Mouse (Mus musculus): Measurements from ENCODE around the gene Adam8. TPM values are rescaled to one million over a fixed set of nuclear protein-coding genes. Genes with fewer than 3 reads are reported as not detected.

The Adam8 gene
- polyA plus RNA-seq, 1 experiment from 2014 or later = 4.0 TPM

- no peak overlapping the region for H3K27ac ChIP-seq (replicated peaks)
- no peak for ATAC-seq (ENCODE audit: insufficient number of reproducible peaks, low FRiP score, low TSS enrichment, low read depth)
- peaks cover 13% of the 10 kb centered on the region for H3K4me1 ChIP-seq
- H3K27me3 ChIP-seq = peaks cover 62% of the 10 kb centered on the region
- H3K9ac ChIP-seq = no peak overlapping the region
- no peaks in the 10 kb centered on the region for H3K36me3 ChIP-seq
- H3K4me3 ChIP-seq (replicated peaks) = peak overlapping the region; percentile 36
- no peaks in the 10 kb centered on the region for H3K9me3 ChIP-seq (replicated peaks)
- WGBS = 2% methylated on average over 68 of the region's 68 CpGs
- H3K4me2 ChIP-seq (replicated peaks) = peak overlapping the region; percentile 58
Measured at GRCm38 (mm10) chr7:139944291-139945240, 47.8 kb downstream of the Adam8 start.

DNA sequence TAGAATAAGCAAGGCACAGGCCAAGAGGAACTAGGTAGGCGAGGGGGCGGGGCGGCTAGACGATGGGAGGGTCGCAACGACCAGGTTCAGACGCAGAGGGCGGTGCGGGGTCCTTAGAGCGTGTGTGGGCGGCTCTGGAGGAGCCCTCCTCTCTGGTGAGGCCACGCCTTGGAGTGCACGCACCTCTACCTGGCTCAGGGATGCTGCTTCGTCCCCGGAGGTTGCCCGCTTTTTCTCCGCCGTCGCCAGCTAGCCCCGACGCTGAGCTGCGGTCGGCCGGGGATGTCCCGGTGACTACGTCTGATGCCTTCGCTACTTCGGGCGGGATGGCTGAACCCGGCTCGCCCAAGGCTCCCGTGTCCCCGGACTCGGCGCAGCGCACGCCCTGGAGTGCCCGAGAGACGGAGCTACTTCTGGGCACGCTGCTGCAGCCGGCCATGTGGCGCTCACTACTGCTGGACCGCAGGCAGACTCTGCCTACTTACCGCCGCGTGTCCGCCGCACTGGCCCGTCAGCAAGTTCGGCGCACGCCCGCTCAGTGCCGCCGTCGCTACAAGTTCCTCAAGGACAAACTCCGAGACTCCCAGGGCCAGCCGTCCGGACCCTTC is 48.6 kb downstream of the Adam8 start, which contains the start of gene Utf1:
Utf1 (plus strand) TSS at position 116 of the 608 bp plus-strand sequence.
- Histone ChIP-seq H3K4me2 (replicated peaks) (peak within 1 kb of the TSS; percentile 58), H3K9ac (no peak within 1 kb of the TSS), H3K4me3 (replicated peaks) (peak within 1 kb of the TSS; percentile 36), H3K4me1 (peaks cover 13% of the 10 kb centered on the region), H3K9me3 (replicated peaks) (no peaks in the 10 kb centered on the region), H3K36me3 (no peaks in the 10 kb centered on the region), H3K27me3 (peaks cover 62% of the 10 kb centered on the region), H3K27ac (replicated peaks) (no peak within 1 kb of the TSS)
- ATAC-seq (ENCODE audit: insufficient number of reproducible peaks, low FRiP score, low TSS enrichment, low read depth) = peak; percentile 36; the same call in 1 of the 2 replicates
- WGBS = under 1% methylated on average over 59 of the region's 59 CpGs

- H3K27ac ChIP-seq (replicated peaks) = no peak overlapping the region
- peaks cover 43% of the 10 kb centered on the region for H3K27me3 ChIP-seq
- H3K4me2 ChIP-seq (replicated peaks) = no peak overlapping the region
- WGBS = 57% methylated on average over 16 of the region's 16 CpGs
- H3K4me1 ChIP-seq = peaks cover 13% of the 10 kb centered on the region
- H3K9me3 ChIP-seq (replicated peaks) = no peaks in the 10 kb centered on the region
- H3K4me3 ChIP-seq (replicated peaks) = no peak overlapping the region
- ATAC-seq (ENCODE audit: insufficient number of reproducible peaks, low FRiP score, low TSS enrichment, low read depth) = peak; percentile 39; the same call in 1 of the 2 replicates
- H3K9ac ChIP-seq = no peak overlapping the region
- H3K36me3 ChIP-seq = no peaks in the 10 kb centered on the region
Measured at GRCm38 (mm10) chr7:139940476-139941209, 51.7 kb downstream of the Adam8 start.

GRCm38 (mm10) chr7:139937810-139938209 is 54.6 kb downstream of the Adam8 start:
- Histone ChIP-seq H3K9me3 (replicated peaks) (no peaks in the 10 kb centered on the region), H3K27me3 (peaks cover 15% of the 10 kb centered on the region), H3K27ac (replicated peaks) (no peak overlapping the region), H3K9ac (no peak overlapping the region), H3K36me3 (no peaks in the 10 kb centered on the region), H3K4me2 (replicated peaks) (no peak overlapping the region), H3K4me1 (no peaks in the 10 kb centered on the region), H3K4me3 (replicated peaks) (no peak overlapping the region)
- no peak for ATAC-seq (ENCODE audit: insufficient number of reproducible peaks, low FRiP score, low TSS enrichment, low read depth)
- WGBS = 63% methylated on average over 5 of the region's 5 CpGs

GRCm38 (mm10) chr7:139937138-139937537 is 55.2 kb downstream of the Adam8 start:
- Histone ChIP-seq H3K4me1 (no peaks in the 10 kb centered on the region), H3K9ac (no peak overlapping the region), H3K27ac (replicated peaks) (no peak overlapping the region), H3K4me3 (replicated peaks) (no peak overlapping the region), H3K4me2 (replicated peaks) (no peak overlapping the region), H3K36me3 (no peaks in the 10 kb centered on the region), H3K9me3 (replicated peaks) (no peaks in the 10 kb centered on the region), H3K27me3 (peaks cover 8% of the 10 kb centered on the region)
- WGBS = 48% methylated on average over 3 of the region's 3 CpGs
- no peak for ATAC-seq (ENCODE audit: insufficient number of reproducible peaks, low FRiP score, low TSS enrichment, low read depth)

DNA sequence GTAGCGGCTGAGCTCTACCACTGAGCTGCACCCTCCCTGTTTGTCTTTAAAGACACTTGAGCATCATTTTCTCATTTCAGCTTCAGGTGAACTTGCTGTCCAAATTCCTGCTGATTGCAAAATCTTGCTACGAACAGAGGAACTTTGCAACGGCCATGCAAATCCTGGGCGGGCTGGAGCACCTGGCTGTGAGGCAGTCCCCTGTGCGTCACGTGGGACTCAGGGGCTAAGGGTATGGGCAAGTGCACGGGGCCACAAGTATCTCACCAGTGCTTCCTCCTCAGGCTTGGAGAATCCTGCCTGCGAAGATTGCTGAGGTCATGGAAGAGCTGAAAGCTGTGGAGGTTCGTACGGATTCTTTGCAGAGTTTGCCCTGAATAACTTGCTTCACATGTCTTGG is 55.7 kb downstream of the Adam8 start:
- no peak overlapping the region for H3K27ac ChIP-seq (replicated peaks)

GRCm38 (mm10) chr7:139930732-139931131 is 61.6 kb downstream of the Adam8 start:
- Histone ChIP-seq H3K4me2 (replicated peaks) (no peak overlapping the region), H3K4me1 (no peaks in the 10 kb centered on the region), H3K36me3 (no peaks in the 10 kb centered on the region), H3K9ac (no peak overlapping the region), H3K27ac (replicated peaks) (no peak overlapping the region), H3K9me3 (replicated peaks) (no peaks in the 10 kb centered on the region), H3K27me3 (0 out of 2 replicates have a peak, but pooled peaks cover 3% of the 10 kb centered on the region), H3K4me3 (replicated peaks) (no peak overlapping the region)
- 14% methylated on average over 11 of the region's 11 CpGs for WGBS
- no peak; the same call in 1 of the 2 replicates for ATAC-seq (ENCODE audit: insufficient number of reproducible peaks, low FRiP score, low TSS enrichment, low read depth)

More for the DNA sequence above, 55.7 kb downstream of the Adam8 start:
- Histone ChIP-seq H3K9me3 (replicated peaks) (no peaks in the 10 kb centered on the region), H3K36me3 (no peaks in the 10 kb centered on the region), H3K4me3 (replicated peaks) (no peak overlapping the region), H3K9ac (no peak overlapping the region), H3K27me3 (peaks cover 6% of the 10 kb centered on the region; the same call in 1 of the 2 replicates), H3K4me2 (replicated peaks) (no peak overlapping the region), H3K4me1 (no peaks in the 10 kb centered on the region)
- no peak for ATAC-seq (ENCODE audit: insufficient number of reproducible peaks, low FRiP score, low TSS enrichment, low read depth)
- WGBS = 80% methylated on average over 10 of the region's 10 CpGs

MicroRNAs encoded within 50 kb of the gene (microRNA counts, 519-probe panel; counts per million panel counts)
- microRNA mmu-miR-202-3p = 1,857 counts per million, percentile 30 among the panel's probes with 10 or more counts
- microRNA mmu-miR-202-5p = 2,153 counts per million, percentile 47 among the panel's probes with 10 or more counts

Small RNA genes within 50 kb of the gene (microRNA-seq; reads per million reads assigned to microRNA genes)
- gene Mir202 (ENCODE audit: borderline number of aligned reads) = not detected
- not detected for gene Mir7062 (ENCODE audit: borderline number of aligned reads)
- not detected for gene mmu-mir-7686 (ENCODE audit: borderline number of aligned reads)

Other genes starting within 250 kb of the Adam8 start
- gene Adgra1, start 158.4 kb downstream of the Adam8 start, polyA plus RNA-seq (2015; fragmentation: Nextera tagmentation; extraction: Ambion mirVana) = 1.5 and 2.1 TPM in 2 replicates
- gene Kndc1, start 97.9 kb downstream of the Adam8 start, polyA plus RNA-seq (2015; fragmentation: Nextera tagmentation; extraction: Ambion mirVana) = 1.1 and 1.7 TPM in 2 replicates
- 0.17 TPM in 1 of 2 replicates, not detected in the other for gene Utf1, start 48.8 kb downstream of the Adam8 start, polyA plus RNA-seq (2015; fragmentation: Nextera tagmentation; extraction: Ambion mirVana)
- 3.6 and 5.0 TPM in 2 replicates for gene 6430531B16Rik, start 13.8 kb downstream of the Adam8 start, polyA plus RNA-seq (2015; fragmentation: Nextera tagmentation; extraction: Ambion mirVana)
- gene Zfp511, start 43.8 kb upstream of the Adam8 start, polyA plus RNA-seq (2015; fragmentation: Nextera tagmentation; extraction: Ambion mirVana) = 38.5 and 39.0 TPM in 2 replicates
- 49.7 and 55.3 TPM in 2 replicates for gene Tubgcp2, start 44.1 kb upstream of the Adam8 start, polyA plus RNA-seq (2015; fragmentation: Nextera tagmentation; extraction: Ambion mirVana)
- not detected in 2 replicates for gene Msx3, start 56.5 kb upstream of the Adam8 start, polyA plus RNA-seq (2015; fragmentation: Nextera tagmentation; extraction: Ambion mirVana)
- 3.4 and 3.7 TPM in 2 replicates for gene Caly, start 90.0 kb upstream of the Adam8 start, polyA plus RNA-seq (2015; fragmentation: Nextera tagmentation; extraction: Ambion mirVana)
- gene Prap1, start 100.8 kb upstream of the Adam8 start, polyA plus RNA-seq (2015; fragmentation: Nextera tagmentation; extraction: Ambion mirVana) = 0.28 TPM in 1 of 2 replicates, not detected in the other
- gene Fuom, start 109.9 kb upstream of the Adam8 start, polyA plus RNA-seq (2015; fragmentation: Nextera tagmentation; extraction: Ambion mirVana) = 26.9 and 29.0 TPM in 2 replicates
- 20.0 and 20.5 TPM in 2 replicates for gene Paox, start 123.2 kb upstream of the Adam8 start, polyA plus RNA-seq (2015; fragmentation: Nextera tagmentation; extraction: Ambion mirVana)
- 127 and 132 TPM in 2 replicates for gene Echs1, start 123.9 kb upstream of the Adam8 start, polyA plus RNA-seq (2015; fragmentation: Nextera tagmentation; extraction: Ambion mirVana)
- 22.2 and 23.2 TPM in 2 replicates for gene Mtg1, start 145.0 kb upstream of the Adam8 start, polyA plus RNA-seq (2015; fragmentation: Nextera tagmentation; extraction: Ambion mirVana)
- gene Sprn, start 162.3 kb upstream of the Adam8 start, polyA plus RNA-seq (2015; fragmentation: Nextera tagmentation; extraction: Ambion mirVana) = 0.87 and 1.3 TPM in 2 replicates
- 0.03 and 0.16 TPM in 2 replicates for gene Olfr522, start 172.2 kb upstream of the Adam8 start, polyA plus RNA-seq (2015; fragmentation: Nextera tagmentation; extraction: Ambion mirVana)
- 0.39 and 0.57 TPM in 2 replicates for gene Olfr523, start 180.7 kb upstream of the Adam8 start, polyA plus RNA-seq (2015; fragmentation: Nextera tagmentation; extraction: Ambion mirVana)
- not detected in 2 replicates for gene Olfr524, start 213.4 kb upstream of the Adam8 start, polyA plus RNA-seq (2015; fragmentation: Nextera tagmentation; extraction: Ambion mirVana)
- 0.13 and 0.24 TPM in 2 replicates for gene Cd163l1, start 225.7 kb upstream of the Adam8 start, polyA plus RNA-seq (2015; fragmentation: Nextera tagmentation; extraction: Ambion mirVana)